Mouse (Mus musculus) hindbrain, embryonic 12.5 days (tissue): ENCODE data around the gene Adgre1. TPM values are rescaled to one million over a fixed set of nuclear protein-coding genes. Genes with fewer than 3 reads are reported as not detected.

Experiments
- ATAC-seq: fragments of 200-750 bp; cut with Nextera tagmentation; 2 replicates; pipeline ENCODE4 v1.8.0; 2017; ENCODE audit warnings: moderate TSS enrichment; ENCODE audit not compliant: low FRiP score
- H3K27ac ChIP-seq: fragments of 300-500 bp; sonication (generic); 2 replicates; pipeline ENCODE4 v1.5.1; 2016; ENCODE audit warnings: mild to moderate bottlenecking
- H3K27me3 ChIP-seq: fragments of 300-500 bp; sonication (generic); 2 replicates; pipeline ENCODE4 v1.6.1; 2016; ENCODE audit warnings: mild to moderate bottlenecking
- H3K36me3 ChIP-seq: fragments of 300-500 bp; sonication (generic); 2 replicates; pipeline ENCODE4 v1.6.1; 2016; ENCODE audit warnings: mild to moderate bottlenecking
- H3K4me1 ChIP-seq: fragments of 300-500 bp; sonication (generic); 2 replicates; pipeline ENCODE4 v1.6.1; 2016
- H3K4me2 ChIP-seq: fragments of 300-500 bp; sonication (generic); replicated peaks from 2 replicates; pipeline ENCODE4 v1.6.1; 2016; ENCODE audit warnings: mild to moderate bottlenecking
- H3K4me3 ChIP-seq: fragments of 300-500 bp; sonication (generic); 2 replicates; pipeline ENCODE4 v1.5.1; 2016; ENCODE audit warnings: mild to moderate bottlenecking
- H3K9ac ChIP-seq: fragments of 300-500 bp; sonication (generic); 2 replicates; pipeline ENCODE4 v1.6.1; 2016; ENCODE audit warnings: mild to moderate bottlenecking, moderate library complexity
- H3K9me3 ChIP-seq: fragments of 300-500 bp; sonication (generic); replicated peaks from 2 replicates; pipeline ENCODE4 v1.6.1; 2016; ENCODE audit warnings: mild to moderate bottlenecking
- WGBS: fragments of 180-500 bp; shearing (Covaris S2); methylation state at CpG from one replicate; pipeline ENCODE4 v1.1.7; 2016; 5-methylcytosine and 5-hydroxymethylcytosine counted together
- polyA plus RNA-seq: library from polyadenylated mRNA; unstranded; fragments of >200 nt; fragmentation: Nextera tagmentation; extraction: Ambion mirVana; gene quantifications from 2 replicates; pipeline ENCODE4 v1.2.1, GENCODE M21; 2016

Adgre1 gene
- polyA plus RNA-seq, 1 experiment from 2014 or later: 3.4 TPM

DNA sequence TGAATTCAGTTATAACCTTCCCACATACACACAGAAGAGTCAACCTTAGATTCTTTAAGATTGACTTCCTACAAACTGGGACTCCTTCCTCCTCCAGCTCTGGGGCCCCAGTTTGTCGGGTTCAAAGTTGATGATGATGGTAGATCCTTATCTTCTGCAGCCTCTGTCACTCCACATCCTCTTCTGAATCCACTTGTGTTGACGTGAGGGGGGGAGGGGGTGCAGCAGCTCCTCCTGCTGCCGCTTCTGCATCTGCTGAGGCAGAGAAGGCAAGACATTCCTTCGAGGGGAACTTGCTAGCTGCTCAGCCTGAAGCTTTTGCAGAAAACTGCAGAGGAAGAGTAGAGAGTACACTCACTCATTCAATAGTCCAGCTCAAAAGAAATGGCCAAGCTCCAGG is 16.9 kb upstream of the Adgre1 start:
- WGBS: 81% methylated on average over 4 of the region's 4 CpGs
- Histone ChIP-seq H3K9me3 (0 out of 2 replicates have a peak, but pooled peaks cover 2% of the 10 kb centered on the region), H3K9ac (no peak overlapping the region), H3K4me2 (no peak overlapping the region), H3K4me3 (no peak overlapping the region), H3K27ac (no peak overlapping the region), H3K36me3 (no peaks in the 10 kb centered on the region), H3K27me3 (no peaks in the 10 kb centered on the region), H3K4me1 (no peaks in the 10 kb centered on the region)
- ATAC-seq: no peak

DNA sequence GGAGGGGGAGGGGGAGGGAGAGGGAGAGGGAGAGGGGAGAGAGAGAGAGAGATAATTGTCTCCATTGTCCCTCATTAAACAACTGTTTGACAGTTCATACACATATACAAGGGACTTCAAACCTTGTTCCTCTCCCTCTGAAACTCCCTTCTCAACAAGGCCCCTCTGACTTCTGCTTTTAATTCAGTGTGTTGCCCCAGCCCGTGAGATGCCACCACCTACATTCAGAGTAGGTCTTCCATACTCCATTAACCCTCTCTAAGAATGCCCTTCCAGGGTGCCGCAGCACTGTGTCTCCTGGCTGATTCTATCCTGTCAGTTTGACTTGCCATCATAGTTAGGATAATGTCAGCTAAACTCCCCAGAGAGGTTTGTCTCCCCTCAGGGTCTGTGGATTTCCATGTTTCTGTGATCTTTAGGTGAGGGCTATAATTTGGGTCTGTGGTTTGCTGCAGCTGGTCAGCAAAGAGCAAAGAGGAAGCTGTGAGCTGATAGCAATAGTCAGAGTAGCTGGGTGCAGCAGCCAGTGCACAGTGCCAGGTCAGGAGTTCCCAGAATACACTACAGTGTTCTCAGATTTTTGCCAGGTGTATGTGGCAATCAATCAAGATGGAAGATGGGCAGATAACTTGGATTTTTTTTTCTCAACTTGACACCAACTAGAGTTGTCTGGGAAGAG is 14.3 kb upstream of the Adgre1 start:
- H3K27me3 ChIP-seq: no peaks in the 10 kb centered on the region
- ATAC-seq: no peak
- H3K4me1 ChIP-seq: no peaks in the 10 kb centered on the region
- H3K9ac ChIP-seq: no peak overlapping the region
- H3K36me3 ChIP-seq: no peaks in the 10 kb centered on the region
- H3K4me3 ChIP-seq: no peak overlapping the region
- no peak overlapping the region for H3K27ac ChIP-seq
- 0 out of 2 replicates have a peak, but pooled peaks cover 2% of the 10 kb centered on the region for H3K9me3 ChIP-seq
- H3K4me2 ChIP-seq: no peak overlapping the region
- WGBS: 72% methylated on average over 2 of the region's 2 CpGs

DNA sequence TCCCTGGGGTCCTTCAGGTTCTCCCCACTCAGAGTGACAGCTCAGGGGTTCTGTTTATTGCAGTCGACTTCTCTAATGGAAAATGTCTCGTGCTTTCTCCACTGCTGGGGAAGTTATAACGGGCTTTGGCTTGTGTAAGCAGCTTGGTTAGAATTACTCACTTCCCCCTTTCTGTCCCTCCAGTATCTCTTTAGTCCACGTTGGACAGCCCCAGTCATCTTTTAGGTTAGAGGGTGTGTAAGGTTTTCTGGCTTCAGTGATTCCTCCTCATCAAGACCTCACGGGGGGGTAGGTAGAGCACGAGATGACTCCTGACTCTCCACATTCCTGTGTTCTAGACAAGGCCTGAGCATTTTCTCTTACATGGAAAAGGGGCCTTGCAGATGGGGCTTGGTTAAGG is 11.5 kb upstream of the Adgre1 start:
- Histone ChIP-seq H3K4me2 (no peak overlapping the region), H3K27me3 (no peaks in the 10 kb centered on the region), H3K4me1 (no peaks in the 10 kb centered on the region), H3K4me3 (no peak overlapping the region), H3K27ac (no peak overlapping the region), H3K36me3 (no peaks in the 10 kb centered on the region), H3K9ac (no peak overlapping the region), H3K9me3 (no peaks in the 10 kb centered on the region)
- no peak for ATAC-seq
- WGBS: 77% methylated on average over 6 of the region's 6 CpGs

DNA sequence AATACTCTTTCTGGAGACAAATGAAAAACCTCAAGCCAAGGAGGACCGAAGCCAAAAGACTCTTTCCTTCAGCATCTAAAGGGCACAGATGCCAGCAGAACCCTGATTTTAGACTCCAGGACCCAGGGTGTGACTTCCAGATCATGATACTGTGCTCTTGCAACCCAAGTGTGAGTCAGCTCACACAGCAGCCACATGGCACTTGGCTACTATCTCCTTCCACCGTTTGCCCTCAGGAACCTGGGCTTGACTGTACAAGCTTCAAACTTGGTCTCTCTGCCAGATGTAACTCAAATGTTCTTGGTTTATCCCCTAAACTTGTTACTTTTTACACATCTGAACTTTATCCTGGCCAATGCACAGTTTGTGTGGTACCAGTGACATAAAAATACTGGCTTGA is 10.7 kb upstream of the Adgre1 start:
- Histone ChIP-seq H3K9me3 (no peaks in the 10 kb centered on the region), H3K27ac (no peak overlapping the region), H3K27me3 (no peaks in the 10 kb centered on the region), H3K4me3 (no peak overlapping the region), H3K9ac (no peak overlapping the region), H3K4me2 (no peak overlapping the region), H3K36me3 (no peaks in the 10 kb centered on the region), H3K4me1 (no peaks in the 10 kb centered on the region)
- no peak for ATAC-seq
- WGBS: 84% methylated on average over 2 of the region's 2 CpGs

DNA sequence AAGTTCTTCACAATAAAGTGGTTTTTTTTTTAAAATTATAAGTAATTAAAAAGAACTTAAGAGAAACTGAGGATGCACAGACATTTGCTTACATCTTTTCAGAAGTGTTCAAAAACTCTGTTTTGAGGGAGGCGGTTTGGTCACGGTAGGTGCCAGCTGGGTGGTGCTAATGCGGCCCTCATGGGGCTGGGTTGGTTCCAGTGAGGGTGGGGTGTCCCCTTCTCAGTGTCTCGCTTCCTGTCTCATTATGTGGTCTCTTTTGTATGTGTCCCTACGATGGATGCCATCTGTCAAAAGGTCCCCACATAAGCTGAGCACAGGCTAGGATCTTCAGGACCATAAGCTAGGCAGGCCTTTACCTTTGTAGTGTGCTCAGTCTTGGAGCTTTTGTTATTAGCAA is 9.4 kb upstream of the Adgre1 start:
- Histone ChIP-seq H3K4me1 (no peaks in the 10 kb centered on the region), H3K9me3 (no peaks in the 10 kb centered on the region), H3K4me3 (no peak overlapping the region), H3K4me2 (no peak overlapping the region), H3K9ac (no peak overlapping the region), H3K36me3 (no peaks in the 10 kb centered on the region), H3K27me3 (no peaks in the 10 kb centered on the region), H3K27ac (no peak overlapping the region)
- no peak for ATAC-seq
- WGBS: 64% methylated on average over 5 of the region's 5 CpGs

DNA sequence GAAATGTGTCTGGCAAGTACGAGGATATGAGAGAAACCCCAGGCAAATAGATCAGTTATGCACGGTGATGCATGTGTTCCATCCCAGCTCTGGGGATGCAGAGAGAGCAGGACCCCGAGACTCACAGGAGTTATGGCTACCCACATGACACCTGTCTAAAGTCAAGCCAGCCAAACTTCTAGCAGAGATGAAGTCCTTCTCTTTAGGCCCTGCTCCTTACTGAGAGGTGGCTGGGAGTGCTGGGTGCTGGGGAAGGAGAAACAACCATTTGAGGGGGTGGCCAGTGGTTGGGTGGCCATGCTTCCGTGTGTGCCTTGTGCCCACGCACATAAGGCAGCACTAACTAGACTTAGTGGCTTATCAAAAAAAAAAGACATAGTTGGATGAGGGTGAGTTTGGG is 8.3 kb upstream of the Adgre1 start:
- 94% methylated on average over 5 of the region's 5 CpGs for WGBS
- Histone ChIP-seq H3K36me3 (no peaks in the 10 kb centered on the region), H3K9me3 (no peaks in the 10 kb centered on the region), H3K27ac (no peak overlapping the region), H3K9ac (no peak overlapping the region), H3K27me3 (no peaks in the 10 kb centered on the region), H3K4me2 (no peak overlapping the region), H3K4me3 (no peak overlapping the region), H3K4me1 (no peaks in the 10 kb centered on the region)
- ATAC-seq: no peak

DNA sequence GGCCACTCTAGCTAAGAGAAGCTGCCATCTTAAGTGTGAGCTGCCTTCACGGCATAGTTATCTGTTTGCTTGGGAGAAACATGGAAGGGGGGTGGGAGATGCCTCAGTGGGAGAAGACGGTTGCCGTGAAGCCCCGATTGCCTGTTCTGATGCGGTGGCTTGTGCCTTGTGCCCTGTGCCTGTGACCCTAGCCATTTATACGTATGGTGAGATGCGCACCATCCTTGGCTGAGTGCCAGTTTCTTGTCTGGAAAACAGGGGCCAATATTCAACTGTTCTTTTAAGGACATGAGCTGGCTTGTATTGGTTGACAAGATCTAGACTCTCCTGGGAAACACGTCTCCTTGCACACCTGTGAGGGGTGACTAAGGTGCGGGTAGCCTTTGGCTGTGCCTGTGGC is 7.4 kb upstream of the Adgre1 start:
- H3K4me1 ChIP-seq: no peaks in the 10 kb centered on the region
- H3K9me3 ChIP-seq: no peaks in the 10 kb centered on the region
- no peak overlapping the region for H3K9ac ChIP-seq
- no peak overlapping the region for H3K4me2 ChIP-seq
- H3K27ac ChIP-seq: no peak overlapping the region
- WGBS: 90% methylated on average over 9 of the region's 9 CpGs
- no peak for ATAC-seq
- H3K4me3 ChIP-seq: no peak overlapping the region
- H3K36me3 ChIP-seq: no peaks in the 10 kb centered on the region
- no peaks in the 10 kb centered on the region for H3K27me3 ChIP-seq

DNA sequence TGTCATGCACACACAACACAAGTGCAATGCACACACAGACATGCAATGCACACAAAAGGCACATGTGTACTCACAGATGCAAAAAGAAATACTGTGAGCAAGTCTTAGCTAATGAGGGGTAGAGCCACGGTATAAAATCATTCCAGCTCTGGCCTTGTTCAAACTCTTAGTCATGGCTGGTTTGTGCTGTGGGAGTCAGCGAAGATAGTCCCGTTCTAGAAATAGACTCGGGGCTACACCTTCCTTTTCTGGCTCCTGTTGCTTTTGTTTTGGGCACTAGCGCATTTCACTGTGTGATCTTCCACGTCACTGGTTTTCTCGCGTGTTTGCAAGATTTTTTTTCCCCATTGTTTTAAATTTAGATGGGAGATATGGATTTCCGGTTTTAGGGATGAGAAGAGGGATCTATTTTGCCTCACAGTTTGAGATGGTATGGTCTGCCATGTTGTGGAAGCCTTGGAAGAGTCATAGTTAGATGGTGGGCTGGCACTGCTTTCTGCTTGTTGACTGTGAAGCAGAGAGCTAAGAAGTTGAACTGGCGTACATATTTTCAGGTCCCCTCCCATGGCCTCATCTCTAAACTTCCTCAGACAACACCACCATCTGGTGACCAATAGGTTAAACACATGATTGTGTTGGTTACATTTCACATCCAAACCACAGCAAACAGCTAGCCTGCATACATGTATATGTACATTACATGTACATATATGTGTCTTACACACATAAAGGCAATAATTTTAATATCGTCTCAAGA is 1.2 kb downstream of the Adgre1 start:
- Histone ChIP-seq H3K4me2 (no peak overlapping the region), H3K4me3 (no peak overlapping the region), H3K9ac (no peak overlapping the region), H3K36me3 (no peaks in the 10 kb centered on the region), H3K27ac (no peak overlapping the region), H3K9me3 (no peaks in the 10 kb centered on the region), H3K27me3 (no peaks in the 10 kb centered on the region), H3K4me1 (no peaks in the 10 kb centered on the region)
- 90% methylated on average over 11 of the region's 11 CpGs for WGBS
- ATAC-seq: no peak

Other genes starting within 250 kb of the Adgre1 start
- gene Cd70, start 208.9 kb upstream of the Adgre1 start, polyA plus RNA-seq: 0.48 TPM in 1 of 2 replicates, not detected in the other
- gene Tnfsf14, start 164.5 kb upstream of the Adgre1 start, polyA plus RNA-seq: not detected in 2 replicates
- gene C3, start 130.6 kb upstream of the Adgre1 start, polyA plus RNA-seq: 0.76 and 1.2 TPM in 2 replicates
- 24.7 and 27.1 TPM in 2 replicates for gene Gpr108, start 110.2 kb upstream of the Adgre1 start, polyA plus RNA-seq
- 23.5 and 23.9 TPM in 2 replicates for gene Trip10, start 109.2 kb upstream of the Adgre1 start, polyA plus RNA-seq
- gene Vav1, start 79.6 kb upstream of the Adgre1 start, polyA plus RNA-seq: 1.9 and 2.0 TPM in 2 replicates
- not detected in 2 replicates for gene Vmn2r120, start 186.8 kb downstream of the Adgre1 start, polyA plus RNA-seq